Mouse (Mus musculus): ENCODE data around the gene AF067061.
"Not testable (repeated sequence)": the region's sequence is repeated elsewhere in the genome, so short reads cannot be mapped to it uniquely, and the experiment has no call there.

Gene AF067061

DNA sequence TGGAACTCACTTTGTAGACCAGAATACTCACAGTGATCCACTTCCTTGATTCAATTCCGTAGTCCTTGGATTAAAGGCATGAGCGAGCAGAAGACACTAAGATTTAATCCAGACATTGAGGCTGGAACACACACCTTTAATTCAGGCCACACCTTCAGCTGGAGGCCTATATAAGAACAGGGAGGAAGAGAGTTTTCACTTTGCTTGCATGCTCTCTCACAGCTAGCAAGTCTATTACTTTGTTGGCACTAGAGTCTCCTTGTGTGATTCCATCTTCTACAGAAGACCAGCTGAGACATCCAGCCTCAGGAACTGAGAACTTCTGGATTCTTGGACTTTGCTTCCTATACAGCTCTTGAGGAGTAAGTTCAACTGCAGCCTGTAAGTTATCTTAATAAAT, at the start of gene AF067061:
TSS of gene AF067061 (plus strand) at position 245 of the 400 bp plus-strand sequence.
- in situ Hi-C loops (cut with MboI, MseI): not testable (repeated sequence)

DNA sequence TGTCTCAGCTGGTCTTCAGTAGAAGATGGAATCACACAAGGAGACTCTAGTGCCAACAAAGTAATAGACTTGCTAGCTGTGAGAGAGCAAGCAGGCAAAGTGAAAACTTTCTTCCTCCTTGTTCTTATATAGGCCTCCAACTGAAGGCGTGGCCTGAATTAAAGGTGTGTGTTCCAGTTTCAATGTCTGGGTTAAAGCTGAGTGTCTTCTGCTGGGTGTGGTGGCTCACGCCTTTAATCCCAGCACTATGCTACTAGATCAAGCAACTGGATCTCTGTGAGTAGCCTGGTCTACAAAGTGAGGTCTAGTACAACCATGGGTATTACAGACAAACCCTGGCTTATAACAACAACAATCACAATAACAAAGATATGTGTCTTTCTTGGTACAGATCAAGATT, 47.1 kb upstream of the AF067061 start, which contains the start of gene Gm21762:
TSS of gene Gm21762 (minus strand) at position 101 of the 400 bp plus-strand sequence.
- in situ Hi-C loops (cut with MboI, MseI): not testable (repeated sequence)

DNA sequence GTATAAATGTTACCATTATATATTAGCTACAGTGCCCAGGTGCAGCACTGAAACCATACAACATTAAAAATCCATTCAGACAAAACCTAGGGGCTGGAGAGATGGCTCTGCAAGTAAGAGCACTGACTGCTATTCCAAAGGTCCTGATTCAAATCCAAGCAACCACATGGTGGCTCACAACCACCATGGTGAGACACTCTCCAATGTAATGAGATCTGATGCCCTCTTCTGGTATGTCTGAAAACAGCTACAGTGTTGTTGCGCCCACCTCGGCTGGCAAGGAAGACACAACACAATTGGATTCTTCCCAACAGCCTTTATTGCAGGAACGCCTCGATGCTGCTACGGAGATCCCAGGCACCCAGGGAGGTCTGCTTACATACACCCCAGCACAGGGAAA, 42.0 kb upstream of the AF067061 start:
- in situ Hi-C loops (cut with MboI, MseI): loop anchor here (5.0 kb wide), 1 partner anchor 384 kb away; the partner anchor contains the start of gene D13Ertd608e

DNA sequence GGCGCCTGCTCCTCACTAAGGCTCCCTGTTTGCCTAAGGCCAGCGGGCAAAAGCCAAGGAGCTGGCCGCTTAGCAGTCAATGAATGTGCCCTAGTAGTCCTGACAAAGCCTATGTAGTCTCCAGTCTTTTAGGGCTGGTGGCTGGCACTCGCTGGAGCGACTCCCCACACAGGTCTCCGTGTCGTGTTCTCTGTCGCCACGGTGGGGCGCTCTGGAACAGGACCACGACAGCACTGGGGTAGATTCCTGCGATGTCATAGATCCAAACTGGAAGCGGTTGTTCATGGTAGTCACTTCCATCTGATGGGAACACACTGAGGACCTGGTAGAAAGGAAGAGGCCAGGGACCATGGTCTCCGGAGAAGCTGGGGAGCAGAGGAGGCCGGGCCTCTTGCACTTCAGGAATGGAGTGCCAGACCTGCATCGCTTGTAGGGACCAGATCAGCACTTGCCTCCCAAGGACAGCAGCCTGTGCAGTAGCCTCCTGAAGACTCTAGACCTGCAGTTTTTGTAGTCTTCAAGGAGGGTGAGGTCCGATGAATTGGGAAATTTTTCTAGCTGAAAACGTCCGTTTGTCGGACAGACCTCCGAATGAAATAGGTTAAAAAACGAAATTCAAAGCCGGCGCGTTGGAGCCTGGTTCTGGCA, 39.8 kb upstream of the AF067061 start:
- in situ Hi-C loops (cut with MboI, MseI): loop anchor here (5.0 kb wide), 1 partner anchor 386 kb away; the partner anchor contains the start of gene D13Ertd608e

DNA sequence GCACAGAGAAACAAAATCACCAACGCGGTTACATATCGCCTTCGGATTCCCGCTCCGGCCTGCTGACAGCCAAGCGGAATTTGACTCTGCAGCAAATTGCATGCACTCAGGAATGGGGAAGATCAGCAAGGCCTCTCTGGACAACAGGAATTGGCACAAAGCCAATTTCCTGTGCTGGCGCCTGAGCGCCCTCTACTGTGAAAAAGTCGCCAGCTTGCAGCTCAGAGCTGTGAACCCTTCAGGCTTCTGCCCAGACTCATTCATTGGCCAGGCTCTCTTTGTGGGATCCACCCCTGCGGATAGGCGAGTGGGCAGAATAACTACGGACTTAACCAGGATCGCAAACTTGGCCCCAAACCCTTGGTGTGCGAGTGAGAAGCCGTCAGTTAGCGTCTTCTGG, 31.1 kb upstream of the AF067061 start:
- in situ Hi-C loops (cut with MboI, MseI): not testable (repeated sequence)

DNA sequence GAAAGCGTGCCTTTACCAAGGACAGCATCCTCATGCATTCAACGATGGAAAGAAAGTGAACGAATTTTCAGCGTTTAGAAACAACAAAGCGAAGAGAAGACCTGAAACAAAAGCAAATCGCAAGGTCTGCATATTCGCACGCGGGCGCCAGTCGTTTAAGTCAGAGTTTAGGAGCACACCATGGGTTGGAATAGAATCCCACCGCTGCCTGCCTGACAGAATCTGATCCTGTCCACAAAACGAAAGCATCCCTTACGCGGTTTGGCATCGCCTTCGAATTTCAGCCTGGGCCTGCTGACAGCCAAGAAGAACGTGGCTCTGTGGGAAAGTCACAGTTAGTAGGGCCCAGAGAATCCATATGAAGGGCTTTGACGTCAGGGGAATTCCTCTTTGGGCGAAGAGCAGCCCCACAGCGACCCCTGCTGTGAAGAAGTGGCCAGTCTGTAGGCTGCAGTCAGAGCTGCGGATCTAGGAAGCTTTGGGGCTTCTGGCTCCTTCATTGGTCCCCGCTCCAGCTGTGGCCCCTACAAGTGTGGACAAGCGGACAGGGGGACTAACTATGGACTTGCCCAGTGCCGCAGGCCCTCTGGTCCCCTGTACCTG, 30.4 kb upstream of the AF067061 start:
- in situ Hi-C loops (cut with MboI, MseI): not testable (repeated sequence)

DNA sequence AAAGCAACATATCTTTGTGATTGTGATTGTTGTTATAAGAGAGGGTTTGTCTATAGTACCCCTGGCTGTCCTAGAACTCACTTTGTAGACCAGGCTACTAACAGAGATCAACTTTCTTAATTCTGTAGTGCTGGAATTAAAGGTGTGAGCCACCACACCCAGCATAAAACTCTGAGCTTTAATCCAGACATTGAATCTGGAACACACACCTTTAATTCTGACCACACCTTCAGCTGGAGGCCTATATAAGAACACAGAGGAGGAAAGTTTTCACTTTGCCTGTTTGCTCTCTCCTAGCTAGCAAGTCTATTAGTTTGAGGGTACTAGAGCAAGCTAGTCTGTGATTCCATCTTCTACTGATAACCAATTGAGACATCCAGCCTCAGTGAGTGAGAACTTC, 24.1 kb upstream of the AF067061 start, which contains the start of gene Gm21731:
TSS of gene Gm21731 (plus strand) at position 301 of the 400 bp plus-strand sequence.
- in situ Hi-C loops (cut with MboI, MseI): not testable (repeated sequence)

DNA sequence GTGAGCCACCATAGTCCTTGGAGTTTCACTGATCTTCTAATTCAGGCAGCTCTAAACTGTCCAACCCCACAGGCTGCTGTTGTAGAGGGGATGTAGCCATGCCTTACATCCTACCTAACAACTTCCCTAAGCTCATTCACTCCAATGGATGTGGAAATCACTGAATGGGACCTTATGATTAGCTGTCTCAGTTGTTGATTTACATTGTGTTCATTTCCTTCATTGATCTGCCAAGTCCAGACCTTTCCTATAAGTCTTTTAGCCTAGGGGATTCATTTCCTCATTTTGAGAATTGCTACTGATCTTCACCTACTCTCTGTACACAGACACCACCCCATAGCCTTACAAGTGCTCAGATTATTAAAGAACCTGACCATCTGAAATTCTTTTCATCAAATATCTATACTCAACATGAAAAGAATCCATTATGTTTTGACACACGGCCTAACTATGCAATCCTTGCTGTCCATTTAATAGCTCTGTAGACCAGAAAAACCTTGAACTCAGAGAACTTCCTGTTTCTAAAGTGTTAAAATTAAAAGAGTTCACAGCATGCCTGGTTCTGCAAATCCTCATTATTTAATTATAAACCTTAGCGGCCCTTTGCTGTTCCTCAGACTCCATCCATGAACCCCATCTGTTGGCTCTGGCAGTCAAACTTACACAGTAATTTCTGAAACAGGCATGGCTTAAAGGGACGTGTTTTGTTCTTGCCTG, 11.5 kb upstream of the AF067061 start:
- in situ Hi-C loops (cut with MboI, MseI): not testable (repeated sequence)

DNA sequence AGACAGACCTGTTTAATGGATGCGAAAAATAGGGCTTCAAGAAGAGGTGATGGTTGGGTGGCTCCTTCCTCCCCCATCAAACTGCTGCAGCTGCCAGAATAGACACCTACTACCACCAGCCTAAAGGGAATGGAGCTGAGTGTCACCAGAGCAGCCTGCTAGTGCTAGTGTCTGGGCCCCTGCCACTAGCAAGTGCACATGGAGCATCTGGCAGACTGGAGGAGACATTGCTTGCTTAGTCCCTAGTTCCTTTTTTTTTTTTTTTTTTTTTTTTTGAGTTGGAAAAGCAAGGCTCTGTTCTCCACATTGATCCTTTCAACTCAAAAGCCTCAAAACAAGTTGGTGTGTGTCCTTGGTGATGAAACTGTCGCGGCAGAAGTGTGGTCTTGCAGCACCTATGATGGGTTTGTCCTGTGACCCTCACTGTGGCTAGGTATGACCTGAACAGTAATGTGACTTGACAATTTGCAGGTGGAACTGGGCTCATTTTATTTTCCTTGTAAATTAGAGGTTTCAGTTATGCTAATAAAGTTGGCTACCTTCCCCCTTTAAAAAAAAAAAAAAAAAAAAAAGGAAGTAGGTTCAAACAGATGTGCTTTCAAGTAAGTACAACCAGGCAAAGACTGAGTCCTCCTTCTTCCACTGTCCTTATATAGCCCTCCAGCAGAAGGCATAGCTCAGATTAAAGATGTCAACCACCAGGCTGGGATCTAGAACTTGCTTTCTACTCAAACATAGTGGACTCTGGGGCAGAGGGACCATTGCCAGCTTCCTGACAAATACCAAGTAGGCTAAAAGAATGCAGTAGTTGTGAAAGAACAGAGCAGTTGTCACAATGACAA, 3.9 kb upstream of the AF067061 start:
- in situ Hi-C loops (cut with MboI, MseI): not testable (repeated sequence)

DNA sequence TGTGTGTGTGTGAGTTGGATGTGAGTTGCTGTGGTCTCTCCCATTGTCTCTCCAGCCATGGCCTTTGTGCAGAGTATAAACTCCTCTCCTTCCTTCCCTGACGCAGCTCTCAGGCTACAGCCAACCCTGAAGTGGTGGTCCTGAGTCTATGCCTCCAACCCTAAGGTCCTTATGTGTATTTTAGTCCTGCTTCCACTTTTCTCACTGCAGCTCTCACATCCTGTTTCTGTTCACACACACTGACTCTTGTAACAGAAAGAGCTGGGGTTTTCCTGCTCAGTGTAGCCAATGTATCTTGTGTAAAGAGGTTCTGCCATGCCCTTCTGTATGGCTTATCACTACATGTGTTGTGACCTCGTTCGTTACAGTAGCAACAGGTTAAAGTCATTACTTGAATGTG, 3.2 kb upstream of the AF067061 start:
- in situ Hi-C loops (cut with MboI, MseI): not testable (repeated sequence)

DNA sequence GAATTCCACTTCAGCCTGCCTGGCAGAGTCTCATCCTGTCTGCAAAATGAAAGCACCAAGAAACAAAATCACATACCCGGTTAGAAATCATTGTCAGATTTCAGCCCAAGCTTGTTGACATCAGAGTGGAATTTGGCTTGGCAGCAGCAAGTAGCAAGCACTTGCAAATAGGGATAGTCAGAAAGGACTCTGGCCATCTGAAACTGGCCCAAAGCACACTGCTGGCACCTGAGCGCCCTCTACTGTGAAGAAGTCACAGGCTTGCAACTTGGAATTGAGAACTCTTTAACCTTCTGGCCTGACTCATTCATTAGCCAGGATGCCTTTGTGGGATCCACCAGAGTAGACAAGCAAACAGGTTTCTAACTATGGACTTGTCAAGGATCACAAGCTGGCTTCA, 14.9 kb downstream of the AF067061 start:
- in situ Hi-C loops (cut with MboI, MseI): not testable (repeated sequence)

DNA sequence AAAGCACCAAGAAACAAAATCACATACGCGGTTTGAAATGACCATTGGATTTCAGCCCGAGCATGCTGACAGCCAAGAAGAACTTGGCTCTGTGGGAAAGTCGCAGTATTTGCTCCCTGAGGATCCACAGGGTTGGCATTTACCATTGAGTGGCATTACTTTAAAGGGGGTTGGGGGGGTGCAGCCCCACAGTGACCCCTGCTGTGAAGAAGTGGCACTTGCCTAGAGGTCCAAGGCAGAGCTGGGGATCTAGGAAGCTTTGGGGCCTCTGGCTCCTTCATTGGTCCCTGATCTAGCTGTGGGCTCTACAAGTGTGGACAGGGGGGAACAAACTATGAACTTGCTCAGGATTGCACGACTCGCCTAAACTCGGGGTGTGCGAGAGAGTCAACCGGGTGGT, 15.9 kb downstream of the AF067061 start:
- in situ Hi-C loops (cut with MboI, MseI): no loop called here

DNA sequence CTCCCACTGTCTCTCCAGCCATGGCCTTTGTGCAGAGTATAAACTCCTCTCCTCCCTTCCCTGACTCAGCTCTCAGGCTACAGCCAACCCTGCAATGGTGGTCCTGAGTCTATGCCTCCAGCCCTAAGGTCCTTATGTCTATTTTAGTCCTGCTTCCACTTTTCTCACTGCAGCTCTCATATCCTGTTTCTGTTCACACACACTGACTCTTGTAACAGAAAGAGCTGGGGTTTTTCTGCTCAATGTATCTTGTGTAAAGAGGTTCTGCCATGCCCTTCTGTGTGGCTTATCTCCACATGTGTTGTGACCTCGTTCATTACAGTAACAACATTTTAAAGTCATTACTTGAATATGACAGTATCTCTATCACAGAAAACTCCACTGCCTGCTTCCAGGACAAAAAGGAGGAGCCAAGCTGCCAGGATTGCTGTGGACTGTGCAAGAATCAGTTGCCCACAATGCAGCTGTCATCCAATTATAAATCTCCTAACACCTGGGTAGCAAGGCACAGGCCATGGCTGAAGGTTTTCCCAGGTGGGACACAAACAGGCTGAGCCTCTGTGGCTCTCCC, 36.5 kb downstream of the AF067061 start:
- in situ Hi-C loops (cut with MboI, MseI): no loop called here

DNA sequence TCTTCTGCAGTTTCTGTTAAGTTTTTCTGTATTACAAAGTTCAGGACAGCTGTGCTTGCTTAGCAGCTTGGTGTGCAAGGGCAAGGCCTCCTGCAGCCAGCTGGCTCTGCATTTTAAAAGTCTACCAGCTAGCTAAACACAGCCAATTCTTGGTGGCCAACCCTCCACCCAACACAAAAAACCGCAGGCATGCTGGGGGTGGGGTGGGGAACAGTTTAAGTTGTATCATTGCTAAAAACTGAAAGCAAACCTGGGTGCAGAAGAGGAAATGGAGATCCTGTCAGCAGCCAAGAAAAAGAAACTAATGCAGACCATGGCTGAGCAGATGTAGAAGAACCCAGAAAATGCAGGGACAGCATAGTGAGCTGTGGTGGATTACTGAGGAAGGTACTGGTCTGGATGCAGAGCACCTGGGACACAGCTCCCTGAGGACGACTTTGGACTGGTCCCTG, 37.1 kb downstream of the AF067061 start, which contains the start of gene BC147527:
TSS of gene BC147527 (plus strand) at position 402 of the 452 bp plus-strand sequence.
- in situ Hi-C loops (cut with MboI, MseI): no loop called here

DNA sequence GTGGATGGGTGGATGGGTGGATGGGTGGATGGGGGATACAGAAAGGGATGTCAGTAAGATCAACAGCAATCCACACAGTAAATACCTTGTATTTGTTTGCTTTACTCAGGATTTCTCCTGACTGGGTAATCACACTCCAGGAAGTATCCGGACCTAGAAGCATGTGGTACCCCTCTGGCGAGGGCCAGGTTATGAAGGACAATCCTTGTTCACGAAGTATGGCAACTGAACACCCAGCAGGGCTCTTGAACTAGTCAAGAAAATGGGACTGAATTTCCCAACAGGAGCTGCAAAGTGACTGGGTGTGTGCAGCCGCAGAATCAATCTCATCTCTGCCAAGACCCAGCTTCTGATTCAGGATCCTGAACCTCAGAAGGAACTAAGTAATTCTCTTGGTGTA, 37.9 kb downstream of the AF067061 start:
- in situ Hi-C loops (cut with MboI, MseI): no loop called here

DNA sequence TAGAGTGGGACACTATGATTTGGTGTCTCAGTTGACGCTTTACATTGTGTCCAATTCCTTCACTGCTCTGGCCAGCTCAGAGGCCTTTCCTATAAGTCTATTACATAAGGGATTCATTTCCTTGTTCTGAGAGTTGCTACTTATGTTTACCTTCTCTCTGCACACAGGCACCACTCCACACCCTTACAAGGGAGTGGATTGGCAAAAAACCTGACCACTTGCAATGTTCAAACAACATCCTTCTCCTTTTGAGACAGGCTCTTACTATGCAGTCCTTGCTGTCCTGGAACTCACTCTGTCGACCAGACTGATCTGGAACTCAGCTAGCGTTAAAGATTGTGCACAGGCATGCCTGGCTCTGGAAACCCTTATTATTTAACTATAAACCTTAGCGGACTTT, 47.8 kb downstream of the AF067061 start:
- in situ Hi-C loops (cut with MboI, MseI): no loop called here

DNA sequence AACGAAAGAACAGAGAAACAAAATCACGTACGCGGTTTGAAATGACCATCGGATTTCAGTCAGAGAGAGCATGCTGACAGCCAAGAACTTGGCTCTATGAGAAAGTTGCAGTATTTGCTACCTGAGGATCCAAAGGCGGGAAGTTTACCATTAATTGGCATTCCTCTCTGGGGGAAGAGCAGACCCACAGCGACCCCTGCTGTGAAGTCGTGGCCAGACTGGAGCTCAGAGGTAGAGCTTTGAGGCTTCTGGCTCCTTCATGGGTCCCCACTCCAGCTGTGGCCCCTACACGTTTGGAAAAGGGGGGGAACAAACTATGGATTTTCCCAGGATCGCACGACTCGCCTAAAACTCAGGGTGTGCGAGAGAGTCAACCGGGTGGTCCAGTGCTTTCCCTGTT, 50.7 kb downstream of the AF067061 start:
- in situ Hi-C loops (cut with MboI, MseI): no loop called here

Measured in regulatory T cell (primary cell).